In genomic region chr12:104933800-104934199, GRCm38 (mm10) we compare ENCODE assay signal across 22 mouse cellular contexts.
"Had no signal": no experiment of that assay in that cellular context is flagged by ENCODE, and none has a peak within 500 bp of the region (broad histone marks: within the 10 kb centered on the region; RNA-seq: fewer than 3 reads in every experiment).

No protein-coding gene starts in this region.

- H3K27ac ChIP-seq: heart, adult 2 months; heart, embryonic 13.5 days; heart, embryonic 15.5 days; hindbrain, embryonic 13.5 days; hindbrain, embryonic 15.5 days; hindbrain, postnatal 0 days; kidney, embryonic 15.5 days; kidney, postnatal 0 days; limb, embryonic 13.5 days had no signal

- H3K4me2 ChIP-seq: heart, embryonic 11.5 days; heart, embryonic 13.5 days; heart, embryonic 15.5 days; hindbrain, embryonic 13.5 days; hindbrain, embryonic 15.5 days; kidney, embryonic 15.5 days; limb, embryonic 13.5 days had no signal

- H3K9ac ChIP-seq: forebrain, postnatal 0 days; heart, embryonic 13.5 days; heart, embryonic 15.5 days; hindbrain, embryonic 13.5 days; hindbrain, embryonic 15.5 days; kidney, embryonic 15.5 days; limb, embryonic 13.5 days had no signal

- DNase-seq: forebrain, postnatal 0 days; gastrocnemius, postnatal 14 days; gastrocnemius, postnatal 36 days; heart, adult 11 months; heart, adult 2 months; heart, postnatal 14 days; heart, postnatal 36 days; kidney, adult 11 months; kidney, postnatal 14 days; layer of hippocampus, adult 9-11 months; layer of hippocampus, postnatal 36 days; left cerebral cortex, postnatal 4 days had no signal

- H3K9me3 ChIP-seq: heart, embryonic 15.5 days; hindbrain, embryonic 13.5 days; hindbrain, embryonic 15.5 days; kidney, embryonic 15.5 days had no signal

- ATAC-seq: forebrain, postnatal 0 days; hindbrain, postnatal 0 days; intestine, embryonic 16.5 days had no signal

- H3K4me1 ChIP-seq: heart, embryonic 13.5 days; heart, embryonic 15.5 days; kidney, embryonic 15.5 days had no signal

- H3K27me3 ChIP-seq: hindbrain, embryonic 15.5 days; kidney, embryonic 15.5 days had no signal

- H3K4me3 ChIP-seq: heart, adult 2 months; heart, embryonic 13.5 days; heart, embryonic 15.5 days; hindbrain, embryonic 13.5 days; hindbrain, embryonic 15.5 days; kidney, embryonic 15.5 days; limb, embryonic 13.5 days had no signal

- H3K36me3 ChIP-seq: heart, embryonic 15.5 days; hindbrain, embryonic 13.5 days; hindbrain, embryonic 15.5 days; kidney, embryonic 15.5 days; limb, embryonic 13.5 days had no signal
